Mouse (Mus musculus) bone marrow, adult 2 months (tissue): Measurements from ENCODE around the gene Zfp867. TPM values are rescaled to one million over a fixed set of nuclear protein-coding genes. Genes with fewer than 3 reads are reported as not detected.

ENCODE experiments used
- H3K27ac ChIP-seq: fragments of 200-500 bp; 2 replicates; pipeline ENCODE4 v1.5.1; 2012; ENCODE audit warnings: low read depth, mild to moderate bottlenecking, control low read depth, inconsistent platforms, low read length; ENCODE audit not compliant: control insufficient read depth, poor library complexity, insufficient read depth
- H3K4me1 ChIP-seq: fragments of 200-500 bp; 2 replicates; pipeline ENCODE4 v1.6.1; 2011; ENCODE audit warnings: low read length; ENCODE audit not compliant: control insufficient read depth, insufficient read depth
- H3K4me3 ChIP-seq: fragments of 200-500 bp; replicated peaks from 2 replicates; pipeline ENCODE3; 2011; ENCODE audit warnings: mild to moderate bottlenecking, low read depth, low read length, control low read depth; ENCODE audit not compliant: control insufficient read depth
- CTCF ChIP-seq: fragments of 200-500 bp; IDR thresholded peaks from 2 replicates; pipeline ENCODE4 v1.5.1; 2011; ENCODE audit warnings: low read length, control low read depth; ENCODE audit not compliant: control insufficient read depth, insufficient read depth
- POLR2A ChIP-seq: fragments of 200-500 bp; IDR thresholded peaks from 2 replicates; pipeline ENCODE4 v1.6.1; 2011; ENCODE audit warnings: low read depth, mild to moderate bottlenecking, control low read depth, low read length, borderline replicate concordance; ENCODE audit not compliant: control insufficient read depth
- WGBS: fragments of 180-500 bp; shearing (Covaris S2); methylation state at CpG from one replicate; pipeline ENCODE4 v1.1.7; 2018; 5-methylcytosine and 5-hydroxymethylcytosine counted together
- polyA plus RNA-seq: library from polyadenylated mRNA; stranded (reverse); fragments of >200 nt; gene quantifications from 2 replicates; pipeline ENCODE4 v1.2.4, GENCODE M21; 2011; ENCODE audit warnings: low replicate concordance; ENCODE audit not compliant: missing spikeins, insufficient read depth, insufficient read length

The Zfp867 gene
- polyA plus RNA-seq, 1 experiment = 1.6 TPM

DNA sequence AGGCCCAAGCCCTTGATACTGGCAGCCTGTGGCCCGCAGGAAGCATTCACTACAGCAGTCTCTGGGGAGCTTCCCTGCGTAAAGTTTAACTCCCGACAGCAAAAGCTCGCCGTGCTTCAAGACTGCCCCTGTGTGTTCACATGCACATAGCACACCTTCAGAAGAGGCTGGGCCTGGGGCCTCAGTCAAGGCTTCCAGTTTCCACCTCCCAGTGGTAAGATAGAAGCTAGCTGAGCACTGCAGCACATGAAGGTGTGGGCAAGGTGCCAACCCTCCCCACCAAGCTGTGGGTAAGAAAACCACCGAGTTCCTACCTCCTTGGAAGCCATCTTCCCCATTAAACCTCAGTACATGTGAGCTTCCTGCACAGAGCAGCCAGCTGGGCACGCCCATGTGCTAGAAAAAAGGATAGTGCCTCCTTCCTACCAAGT lies 46.6 kb downstream of the Zfp867 start:
- Histone ChIP-seq H3K27ac (no peak overlapping the region), H3K4me3 (no peak overlapping the region), H3K4me1 (peaks cover 4% of the 10 kb centered on the region)
- 6% methylated on average over 7 of the region's 7 CpGs for WGBS
- TF ChIP-seq CTCF = peak; percentile 25; the same call in 1 of the 2 replicates
- no peak for TF ChIP-seq POLR2A

DNA sequence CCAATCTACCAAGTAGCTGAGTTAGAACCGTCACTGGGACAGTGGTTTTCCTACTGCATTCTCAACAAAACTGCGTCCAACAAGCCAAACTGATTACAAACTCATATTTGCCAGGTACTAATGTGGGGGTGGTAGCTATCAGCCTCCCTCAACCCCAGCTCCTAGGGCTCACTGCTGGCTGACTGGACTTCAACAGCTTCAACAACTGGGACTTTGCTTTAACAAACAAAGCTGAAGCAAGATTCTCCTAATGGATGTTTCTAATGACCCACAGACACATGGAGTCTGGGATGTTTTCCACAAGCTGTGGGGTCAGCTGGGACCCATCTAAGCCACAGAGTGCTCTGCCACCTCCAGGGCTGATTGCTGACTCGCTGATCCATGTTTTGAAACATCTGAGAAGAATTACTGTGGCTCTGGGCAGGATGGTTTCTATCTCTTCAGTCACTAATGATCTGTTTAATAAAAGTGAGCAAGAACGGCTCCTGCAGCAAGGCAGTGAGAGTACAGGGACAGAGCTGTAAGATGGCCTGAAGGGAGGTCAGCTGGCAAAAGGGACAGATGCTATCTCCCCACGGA lies 49.2 kb downstream of the Zfp867 start:
- no peak for TF ChIP-seq POLR2A
- no peak for TF ChIP-seq CTCF
- no peak overlapping the region for H3K4me3 ChIP-seq
- WGBS = 63% methylated on average over 5 of the region's 5 CpGs
- no peak overlapping the region for H3K27ac ChIP-seq
- H3K4me1 ChIP-seq = peaks cover 6% of the 10 kb centered on the region

DNA sequence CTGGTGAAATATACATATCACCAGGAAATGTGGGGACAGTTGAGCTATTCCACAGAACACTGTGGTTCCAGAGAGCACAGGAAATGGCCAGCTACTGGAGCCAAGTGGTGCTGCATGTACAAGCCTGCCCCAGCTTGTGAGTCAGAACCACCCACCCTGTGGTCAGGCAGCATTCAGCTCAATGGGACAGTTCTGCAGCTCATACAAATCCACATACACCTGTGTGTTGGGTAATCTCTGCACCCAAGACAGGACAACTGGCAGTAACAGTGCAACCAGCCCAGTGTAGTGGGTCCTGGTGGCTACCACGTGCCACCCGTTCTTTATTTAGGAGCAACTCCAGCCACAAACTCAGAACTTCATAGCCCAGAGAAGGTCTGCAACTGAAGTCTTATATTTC lies 50.3 kb downstream of the Zfp867 start:
- no peak overlapping the region for H3K27ac ChIP-seq
- no peak overlapping the region for H3K4me3 ChIP-seq
- 16% methylated on average over 2 of the region's 2 CpGs for WGBS
- peaks cover 6% of the 10 kb centered on the region for H3K4me1 ChIP-seq
- no peak for TF ChIP-seq POLR2A
- no peak for TF ChIP-seq CTCF

DNA sequence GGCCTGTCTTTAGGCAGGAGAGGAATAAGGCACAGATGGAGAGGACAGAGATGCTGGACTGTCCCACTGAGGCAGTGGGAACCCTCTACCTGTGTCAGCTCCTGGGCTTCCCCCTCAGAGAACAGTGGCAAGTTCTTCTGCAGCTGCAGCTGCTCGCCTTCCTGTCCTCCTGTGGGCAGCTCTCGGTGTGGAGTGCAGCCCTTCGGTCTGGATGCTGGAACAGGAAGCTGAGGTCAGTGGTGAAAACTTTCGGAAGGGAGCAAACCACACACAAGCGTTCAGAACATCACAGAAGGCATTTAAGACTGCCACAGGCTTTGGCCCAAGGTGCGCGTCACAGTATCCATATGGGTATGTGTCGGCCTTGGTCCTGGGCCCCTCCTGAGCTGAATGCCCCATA lies 50.8 kb downstream of the Zfp867 start:
- H3K4me3 ChIP-seq = no peak overlapping the region
- H3K27ac ChIP-seq = no peak overlapping the region
- H3K4me1 ChIP-seq = peaks cover 6% of the 10 kb centered on the region
- TF ChIP-seq POLR2A (no peak), CTCF (no peak)
- 14% methylated on average over 8 of the region's 8 CpGs for WGBS

DNA sequence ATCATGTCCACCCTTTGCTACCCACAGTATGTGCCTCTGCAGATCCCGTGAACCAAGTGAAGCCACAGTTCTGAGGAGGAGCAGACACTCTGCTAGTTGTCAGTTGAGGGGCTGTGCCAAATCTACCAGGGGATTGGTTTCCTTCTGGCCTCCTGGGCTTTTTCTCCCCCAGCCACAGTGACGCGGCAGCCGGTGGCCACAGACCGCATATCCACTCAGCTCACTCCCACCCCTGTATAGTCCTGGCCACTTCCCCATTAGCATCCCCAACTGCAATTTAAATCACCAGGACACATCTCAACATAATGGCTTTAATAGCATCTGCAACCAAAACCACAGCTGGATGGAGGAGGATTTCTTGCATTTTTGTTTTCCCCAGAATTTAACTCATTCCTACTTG lies 53.6 kb downstream of the Zfp867 start:
- Histone ChIP-seq H3K4me1 (peaks cover 6% of the 10 kb centered on the region), H3K27ac (no peak overlapping the region), H3K4me3 (no peak overlapping the region)
- 4% methylated on average over 5 of the region's 5 CpGs for WGBS
- TF ChIP-seq POLR2A = 0 out of 2 replicates have a peak, but pooled peaks have one; percentile 8
- no peak for TF ChIP-seq CTCF

DNA sequence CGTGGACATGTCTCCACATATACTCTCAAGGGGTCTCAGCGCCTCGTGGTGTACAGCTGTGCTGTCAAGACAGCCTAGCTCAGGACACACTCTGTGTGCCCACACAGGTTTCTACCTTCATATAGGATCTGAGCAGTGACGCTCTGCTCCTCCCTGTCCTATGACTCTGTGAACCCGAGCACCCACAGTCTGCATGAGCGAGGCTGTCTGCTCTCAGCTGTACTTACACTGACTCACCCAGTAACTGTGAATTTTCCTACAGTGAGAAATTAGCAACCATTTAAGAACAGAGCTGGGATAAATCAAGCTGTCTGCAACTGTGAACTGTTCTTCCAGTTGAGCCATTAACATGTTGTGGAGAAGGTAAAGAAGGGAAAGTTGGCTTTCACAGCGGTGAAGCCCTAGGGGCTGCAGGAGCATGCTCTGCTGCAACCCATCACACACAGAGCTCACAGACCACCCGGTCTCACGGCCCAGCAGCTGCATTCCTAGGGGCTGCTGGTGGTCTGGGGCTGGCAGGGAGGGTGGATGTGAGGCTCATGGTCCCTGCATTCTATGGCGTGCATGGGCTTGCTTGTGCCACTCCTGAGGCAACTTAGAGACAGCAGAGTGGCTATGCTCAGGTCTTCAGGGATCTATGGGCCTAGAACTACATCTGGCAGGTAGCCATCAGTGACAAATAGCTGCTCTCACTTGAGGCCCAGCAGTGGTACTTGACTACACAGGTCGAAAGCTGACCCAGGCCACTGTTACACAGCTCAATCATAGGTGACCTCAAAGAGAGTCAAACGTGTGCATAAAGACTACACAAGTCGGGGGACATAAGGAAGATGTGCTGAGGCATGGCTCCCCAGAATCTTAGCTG lies 59.0 kb downstream of the Zfp867 start:
- no peak for TF ChIP-seq POLR2A
- no peak for TF ChIP-seq CTCF
- Histone ChIP-seq H3K27ac (no peak overlapping the region), H3K4me1 (no peaks in the 10 kb centered on the region; the same call in 1 of the 2 replicates), H3K4me3 (no peak overlapping the region)
- 82% methylated on average over 13 of the region's 13 CpGs for WGBS

DNA sequence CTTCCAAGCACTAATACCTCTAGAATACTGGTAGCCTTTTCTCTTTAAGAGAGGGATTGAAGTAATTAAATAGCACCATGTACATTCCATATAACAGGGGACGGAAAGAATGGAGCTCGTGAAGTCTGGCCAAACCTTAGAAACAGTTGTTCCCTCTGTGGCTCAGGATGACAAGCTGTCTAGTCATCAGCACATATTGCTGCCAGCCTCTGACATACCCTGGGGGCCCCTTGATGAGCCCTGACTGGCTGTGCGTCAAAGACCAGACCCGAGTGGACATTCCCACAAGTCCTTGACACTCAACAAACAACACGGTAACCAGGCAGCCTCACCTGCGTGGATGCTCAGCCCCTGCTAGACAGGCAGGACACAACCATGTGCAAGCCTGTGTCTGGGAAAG lies 60.2 kb downstream of the Zfp867 start:
- Histone ChIP-seq H3K27ac (no peak overlapping the region), H3K4me3 (no peak overlapping the region), H3K4me1 (no peaks in the 10 kb centered on the region)
- no peak for TF ChIP-seq POLR2A
- TF ChIP-seq CTCF = no peak
- WGBS = 83% methylated on average over 6 of the region's 6 CpGs

Other genes with a start within 250 kb of the Zfp867 start
- 72.4 and 90.6 TPM in 2 replicates for gene Arf1, start 244.2 kb downstream of the Zfp867 start, polyA plus RNA-seq
- gene Wnt3a, start 181.7 kb downstream of the Zfp867 start, polyA plus RNA-seq = not detected in 2 replicates
- gene Wnt9a, start 165.5 kb downstream of the Zfp867 start, polyA plus RNA-seq = 0.49 TPM in 1 of 2 replicates, not detected in the other
- gene Prss38, start 96.8 kb downstream of the Zfp867 start, polyA plus RNA-seq = not detected in 2 replicates
- 1.4 and 2.8 TPM in 2 replicates for gene Jmjd4, start 22.4 kb downstream of the Zfp867 start, polyA plus RNA-seq
- 3.8 and 14.4 TPM in 2 replicates for gene Snap47, start 21.3 kb downstream of the Zfp867 start, polyA plus RNA-seq
- gene Zkscan17, start 54.3 kb upstream of the Zfp867 start, polyA plus RNA-seq = 4.2 and 7.9 TPM in 2 replicates
- 4.1 and 4.2 TPM in 2 replicates for gene Nlrp3, start 69.1 kb upstream of the Zfp867 start, polyA plus RNA-seq
- not detected in 2 replicates for gene Olfr222, start 103.8 kb upstream of the Zfp867 start, polyA plus RNA-seq
- not detected in 2 replicates for gene Olfr223, start 120.8 kb upstream of the Zfp867 start, polyA plus RNA-seq
- gene Mprip, start 188.8 kb upstream of the Zfp867 start, polyA plus RNA-seq = 25.7 and 41.6 TPM in 2 replicates